Mouse (Mus musculus) liver, adult 2 months (tissue): ENCODE results near the gene Ddx39. TPM values are rescaled to one million over a fixed set of nuclear protein-coding genes. Genes with fewer than 3 reads are reported as not detected.

Source experiments
- DNase-seq: peaks from one replicate; pipeline ENCODE4 v3.0.0-alpha.2; 2011; ENCODE audit warnings: low read depth, low spot score; ENCODE audit errors: extremely low read depth
- H3K27ac ChIP-seq: fragments of 200-500 bp; replicated peaks from 2 replicates; pipeline ENCODE4 v1.5.1; 2012; ENCODE audit warnings: low read depth, mild to moderate bottlenecking, control low read depth, inconsistent platforms, low read length; ENCODE audit not compliant: insufficient read depth
- H3K27me3 ChIP-seq: fragments of 200-500 bp; 2 replicates; pipeline ENCODE4 v1.6.1; 2012; ENCODE audit warnings: mild to moderate bottlenecking, moderate library complexity, low read length, inconsistent platforms; ENCODE audit not compliant: control insufficient read depth, insufficient read depth
- H3K36me3 ChIP-seq: fragments of 200-500 bp; 2 replicates; pipeline ENCODE4 v1.6.1; 2012; ENCODE audit warnings: low read length, inconsistent platforms; ENCODE audit not compliant: control insufficient read depth, insufficient read depth
- H3K4me1 ChIP-seq: fragments of 200-500 bp; 2 replicates; pipeline ENCODE4 v1.6.1; 2011; ENCODE audit warnings: low read length; ENCODE audit not compliant: control insufficient read depth, insufficient read depth
- H3K4me3 ChIP-seq: fragments of 200-500 bp; 2 replicates; pipeline ENCODE4 v1.5.1; 2011; ENCODE audit warnings: low read depth, mild to moderate bottlenecking, control low read depth, low read length, moderate library complexity; ENCODE audit not compliant: insufficient read depth
- H3K79me2 ChIP-seq: fragments of 200-500 bp; 2 replicates; pipeline ENCODE4 v1.6.1; 2012; ENCODE audit warnings: inconsistent platforms, mild to moderate bottlenecking, low read length, moderate library complexity; ENCODE audit not compliant: control insufficient read depth, insufficient read depth
- H3K9ac ChIP-seq: fragments of 200-500 bp; 2 replicates; pipeline ENCODE4 v1.6.1; 2012; ENCODE audit warnings: low read depth, mild to moderate bottlenecking, control low read depth, inconsistent platforms, low read length
- CTCF ChIP-seq: fragments of 200-500 bp; IDR thresholded peaks from 2 replicates; pipeline ENCODE4 v1.5.1; 2011; ENCODE audit warnings: low read depth, low read length, control low read depth
- POLR2A ChIP-seq: fragments of 200-500 bp; IDR thresholded peaks from 2 replicates; pipeline ENCODE4 v1.6.1; 2011; ENCODE audit warnings: low read length, control low read depth; ENCODE audit not compliant: insufficient read depth; ENCODE audit errors: extremely low read depth
- WGBS: fragments of 180-500 bp; shearing (Covaris S2); methylation state at CpG from one replicate; pipeline ENCODE4 v1.1.7; 2018; 5-methylcytosine and 5-hydroxymethylcytosine counted together
- polyA plus RNA-seq: library from polyadenylated mRNA; depleted of rRNA; stranded (reverse); fragments of >200 nt; gene quantifications from 2 replicates; pipeline ENCODE4 v1.2.3, GENCODE M21; 2012; rRNA removed
- total RNA-seq: library from RNA; depleted of rRNA; stranded (reverse); fragments of >200 nt; gene quantifications from 2 replicates; pipeline ENCODE4 v1.2.3, GENCODE M21; 2014; rRNA removed

Ddx39 gene
- 13.5 and 19.2 TPM in 2 replicates for total RNA-seq
- 14.3 and 17.2 TPM in 2 replicates for polyA plus RNA-seq

- no peak for TF ChIP-seq CTCF
- TF ChIP-seq POLR2A: peak; percentile 58; the same call in 1 of the 2 replicates
- Histone ChIP-seq H3K4me3 (peak within 1 kb of the TSS; percentile 93), H3K27ac (peak within 1 kb of the TSS; percentile 80), H3K79me2 (peaks cover 18% of the 10 kb centered on the region; the same call in 1 of the 2 replicates), H3K4me1 (no peaks in the 10 kb centered on the region), H3K36me3 (0 out of 2 replicates have a peak, but pooled peaks cover 5% of the 10 kb centered on the region), H3K27me3 (no peaks in the 10 kb centered on the region), H3K9ac (peak within 1 kb of the TSS; percentile 91)
- WGBS: under 1% methylated on average over 63 of the region's 63 CpGs
- DNase-seq: peak; percentile 99
These were observed at the start of gene Ddx39 for GRCm38 (mm10) chr8:83715031-83715690. TSS of gene Ddx39 (plus strand) at chr8:83715177.

DNA sequence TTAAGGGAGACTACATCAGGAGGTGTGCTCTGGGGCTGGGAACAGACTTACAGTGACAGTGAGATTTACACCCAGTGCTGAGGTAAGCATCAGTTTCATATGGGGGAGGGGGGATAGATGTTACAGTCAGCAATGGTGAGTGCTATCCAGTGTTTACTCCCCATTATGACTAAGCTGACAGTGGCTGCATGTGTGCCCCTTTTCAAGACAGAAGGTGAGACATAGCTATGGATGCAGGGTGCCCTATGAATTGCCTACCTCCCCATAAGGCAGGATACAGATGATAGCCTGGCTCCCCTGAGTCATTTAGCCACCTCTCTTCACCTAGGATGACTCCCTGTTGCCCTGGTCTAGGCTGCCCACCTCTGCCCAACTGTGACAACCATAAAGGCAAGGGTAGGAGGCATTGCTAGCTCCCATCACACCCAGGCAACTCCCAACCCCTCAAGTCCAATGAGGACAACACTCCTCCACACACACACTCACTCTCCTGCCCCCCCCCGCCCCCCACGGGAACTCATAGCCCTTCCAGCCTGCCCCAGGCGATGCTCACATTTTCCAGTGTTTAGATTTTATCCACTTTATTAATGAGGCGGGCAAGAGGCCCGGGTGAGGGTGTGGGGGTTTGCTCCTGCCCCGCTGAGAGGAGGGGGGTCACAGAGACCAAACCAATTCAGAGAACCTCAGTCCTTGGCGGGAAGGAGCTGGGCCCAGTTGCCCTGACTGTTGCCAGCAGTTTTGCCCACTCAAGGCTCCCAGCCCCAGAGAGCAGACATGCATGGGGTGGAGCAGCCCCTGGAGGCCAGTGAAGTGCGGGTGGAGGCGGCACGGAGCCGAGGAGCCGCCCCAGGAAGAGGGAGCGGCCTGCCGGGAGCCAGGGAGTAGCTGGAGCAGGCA, 48.8 kb upstream of the Ddx39 start, which contains the start of gene Ptger1:
Gene Ptger1, plus strand, starts transcription at position 710 of the 897 bp plus-strand sequence.
- no peak for TF ChIP-seq POLR2A
- no peak for TF ChIP-seq CTCF
- WGBS: 42% methylated on average over 14 of the region's 14 CpGs
- H3K27me3 ChIP-seq: no peaks in the 10 kb centered on the region
- H3K9ac ChIP-seq: no peak within 1 kb of the TSS
- no peak within 1 kb of the TSS for H3K27ac ChIP-seq
- DNase-seq: no peak
- H3K4me3 ChIP-seq: no peak within 1 kb of the TSS
- peaks cover 5% of the 10 kb centered on the region; the same call in 1 of the 2 replicates for H3K4me1 ChIP-seq
- H3K79me2 ChIP-seq: no peaks in the 10 kb centered on the region
- H3K36me3 ChIP-seq: peaks cover 2% of the 10 kb centered on the region; the same call in 1 of the 2 replicates

DNA sequence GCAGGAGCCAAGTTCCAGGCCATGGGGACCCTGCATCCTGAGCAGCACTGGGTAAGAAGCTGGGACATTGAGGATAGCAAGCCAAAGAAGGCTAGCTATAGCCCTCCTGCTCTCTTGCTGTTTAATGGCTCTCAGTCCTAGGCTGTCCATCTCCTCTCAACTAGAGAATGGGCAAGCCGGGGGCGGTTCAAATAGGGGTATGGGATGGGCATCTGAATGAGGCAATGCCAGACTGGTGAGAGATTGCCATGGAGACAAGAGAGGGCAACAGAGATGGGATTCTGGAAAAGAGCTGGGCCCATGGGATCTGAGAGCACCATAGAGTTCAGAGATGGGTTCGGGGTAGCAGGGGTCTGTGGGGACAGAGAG, 48.1 kb upstream of the Ddx39 start:
- 93% methylated on average over 3 of the region's 3 CpGs for WGBS
- Histone ChIP-seq H3K27ac (no peak overlapping the region), H3K36me3 (peaks cover 2% of the 10 kb centered on the region; the same call in 1 of the 2 replicates), H3K4me1 (peaks cover 5% of the 10 kb centered on the region; the same call in 1 of the 2 replicates), H3K27me3 (no peaks in the 10 kb centered on the region), H3K79me2 (no peaks in the 10 kb centered on the region), H3K4me3 (no peak overlapping the region), H3K9ac (no peak overlapping the region)
- no peak for DNase-seq
- TF ChIP-seq POLR2A (no peak), CTCF (no peak)

GRCm38 (mm10) chr8:83667526-83667925, 47.5 kb upstream of the Ddx39 start:
- no peak for DNase-seq
- Histone ChIP-seq H3K36me3 (peaks cover 2% of the 10 kb centered on the region; the same call in 1 of the 2 replicates), H3K27me3 (no peaks in the 10 kb centered on the region), H3K4me3 (no peak overlapping the region), H3K9ac (no peak overlapping the region), H3K79me2 (no peaks in the 10 kb centered on the region), H3K27ac (no peak overlapping the region), H3K4me1 (peaks cover 5% of the 10 kb centered on the region; the same call in 1 of the 2 replicates)
- TF ChIP-seq POLR2A (no peak), CTCF (no peak)
- 80% methylated on average over 10 of the region's 10 CpGs for WGBS

DNA sequence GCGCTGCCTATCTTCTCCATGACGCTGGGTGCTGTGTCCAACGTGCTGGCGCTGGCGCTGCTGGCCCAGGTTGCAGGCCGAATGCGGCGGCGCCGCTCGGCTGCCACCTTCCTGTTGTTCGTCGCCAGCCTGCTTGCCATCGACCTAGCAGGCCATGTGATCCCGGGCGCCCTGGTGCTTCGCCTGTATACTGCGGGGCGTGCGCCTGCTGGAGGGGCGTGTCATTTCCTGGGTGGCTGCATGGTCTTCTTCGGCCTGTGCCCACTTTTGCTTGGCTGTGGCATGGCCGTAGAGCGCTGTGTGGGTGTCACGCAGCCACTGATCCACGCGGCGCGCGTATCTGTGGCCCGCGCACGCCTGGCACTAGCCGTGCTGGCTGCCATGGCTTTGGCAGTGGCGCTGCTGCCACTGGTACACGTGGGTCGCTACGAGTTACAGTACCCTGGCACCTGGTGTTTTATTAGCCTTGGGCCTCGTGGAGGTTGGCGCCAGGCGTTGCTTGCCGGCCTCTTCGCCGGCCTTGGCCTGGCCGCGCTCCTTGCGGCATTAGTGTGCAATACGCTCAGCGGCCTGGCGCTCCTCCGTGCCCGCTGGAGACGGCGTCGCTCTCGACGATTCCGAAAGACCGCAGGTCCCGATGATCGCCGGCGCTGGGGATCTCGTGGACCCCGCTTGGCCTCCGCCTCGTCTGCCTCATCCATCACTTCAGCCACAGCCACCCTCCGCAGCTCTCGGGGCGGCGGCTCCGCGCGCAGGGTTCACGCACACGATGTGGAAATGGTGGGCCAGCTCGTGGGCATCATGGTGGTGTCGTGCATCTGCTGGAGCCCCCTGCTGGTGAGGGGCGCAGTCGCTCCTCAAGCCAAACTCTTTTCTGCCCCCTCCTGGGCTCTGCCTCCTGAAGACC, 46.7 kb upstream of the Ddx39 start:
- H3K4me1 ChIP-seq: peaks cover 5% of the 10 kb centered on the region; the same call in 1 of the 2 replicates
- WGBS: 33% methylated on average over 80 of the region's 80 CpGs
- peak; percentile 54 for DNase-seq
- H3K36me3 ChIP-seq: peaks cover 2% of the 10 kb centered on the region; the same call in 1 of the 2 replicates
- no peaks in the 10 kb centered on the region for H3K27me3 ChIP-seq
- H3K4me3 ChIP-seq: peak overlapping the region; percentile 10; the same call in 1 of the 2 replicates
- H3K79me2 ChIP-seq: no peaks in the 10 kb centered on the region
- peak; percentile 63 for TF ChIP-seq CTCF
- no peak for TF ChIP-seq POLR2A
- no peak overlapping the region for H3K27ac ChIP-seq
- 0 out of 2 replicates have a peak overlapping the region, but pooled peaks have one; percentile 15 for H3K9ac ChIP-seq
